In the genomic region with DNA sequence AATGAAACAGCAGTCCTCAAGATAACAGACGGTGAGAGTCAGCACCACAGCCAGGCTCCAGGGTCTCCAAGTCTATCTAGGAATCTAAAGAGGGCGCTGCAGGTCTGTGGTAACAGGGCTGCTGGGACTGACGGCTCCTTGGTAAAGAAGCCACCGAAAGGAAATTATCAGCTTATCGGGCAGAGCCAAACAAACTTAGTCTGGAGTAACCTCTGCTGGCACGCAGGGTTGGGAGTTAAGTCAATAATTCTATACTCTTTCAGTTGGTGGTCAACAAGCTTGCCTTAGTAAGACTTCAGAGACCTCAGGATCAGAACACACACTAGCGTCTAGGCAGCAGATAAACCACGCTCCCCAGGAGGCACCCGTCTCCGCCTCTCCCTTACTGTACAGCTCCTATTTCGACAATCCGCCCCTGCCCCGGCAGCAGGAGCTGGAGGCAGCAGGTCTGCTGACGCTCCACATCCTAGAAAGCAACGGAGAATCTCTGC, we compare ENCODE assay signal across 14 mouse cellular contexts. TPM values are rescaled to one million over a fixed set of nuclear protein-coding genes. Genes with fewer than 3 reads are reported as not detected.
DNase-seq lines count a peak whose midpoint lies in the region; ATAC-seq and TF ChIP-seq lines count a peak whose summit lies in the region.
"Had no signal": no experiment of that assay in that cellular context is flagged by ENCODE, and none has a peak within 500 bp of the region (broad histone marks: within the 10 kb centered on the region; RNA-seq: fewer than 3 reads in every experiment).

No protein-coding gene starts in this region.

- peaks cover 19% of the 10 kb centered on the region for H3K4me1 ChIP-seq in liver, embryonic 15.5 days (replicated peaks)

- H3K4me2 ChIP-seq in liver, embryonic 15.5 days: peak overlapping the region; percentile 33
- H3K4me2 ChIP-seq: hindbrain, embryonic 13.5 days; midbrain, embryonic 11.5 days; neural tube, embryonic 13.5 days had no signal

- TF ChIP-seq CTCF in layer of hippocampus, adult 2 months (conservative IDR thresholded peaks at IDR 0.05): peak; percentile 21

- ATAC-seq in frontal cortex, adult (ENCODE audit: low TSS enrichment): peak; percentile 78; the same call in 1 of the 2 replicates
- peak; percentile 65 for ATAC-seq in liver, embryonic 15.5 days (ENCODE audit: insufficient read depth)

- H3K4me3 ChIP-seq in layer of hippocampus, adult 2 months: no peak overlapping the region
- no peak overlapping the region for H3K4me3 ChIP-seq in liver, embryonic 15.5 days (replicated peaks)
- H3K4me3 ChIP-seq: hindbrain, embryonic 13.5 days; neural tube, embryonic 13.5 days had no signal

- H3K36me3 ChIP-seq in liver, embryonic 15.5 days (replicated peaks): peaks cover 24% of the 10 kb centered on the region; the same call in 1 of the 2 replicates
- H3K36me3 ChIP-seq: G1E had no signal

- no peaks in the 10 kb centered on the region for H3K27me3 ChIP-seq in liver, embryonic 15.5 days
- H3K27me3 ChIP-seq: hindbrain, embryonic 13.5 days; neural tube, embryonic 13.5 days had no signal

- no peak overlapping the region for H3K27ac ChIP-seq in layer of hippocampus, adult 2 months
- no peak overlapping the region for H3K27ac ChIP-seq in liver, embryonic 15.5 days (replicated peaks)
- H3K27ac ChIP-seq: hindbrain, embryonic 13.5 days; neural tube, embryonic 13.5 days had no signal

- H3K9me3 ChIP-seq in liver, embryonic 15.5 days (replicated peaks): no peaks in the 10 kb centered on the region
- H3K9me3 ChIP-seq: G1E; hindbrain, embryonic 13.5 days; neural tube, embryonic 13.5 days had no signal

- no peak for DNase-seq in frontal cortex, postnatal 10 days (ENCODE audit: low spot score in 2 of 2)
- DNase-seq in layer of hippocampus, adult 2 months (ENCODE audit: low spot score in 2 of 2): no peak
- DNase-seq in layer of hippocampus, adult 8-10 months (ENCODE audit: low spot score in 2 of 2): no peak
- peak; percentile 16 for DNase-seq in c-Kit-positive CD71-negative TER-119-negative erythroid progenitor cells, embryonic 14.5 days (ENCODE audit: low read depth)
- DNase-seq in urinary bladder, postnatal 36 days (ENCODE audit: low spot score in 2 of 2): no peak
- DNase-seq in testis, postnatal 14 days (ENCODE audit: low spot score): no peak
- DNase-seq: gastrocnemius, postnatal 10 days; right cerebral cortex, postnatal 14 days had no signal

- WGBS in liver, embryonic 15.5 days (ENCODE audit: insufficient replicate concordance): 21% methylated on average over 15 of the region's 15 CpGs

- H3K9ac ChIP-seq in liver, embryonic 15.5 days: no peak overlapping the region
- H3K9ac ChIP-seq: hindbrain, embryonic 13.5 days; neural tube, embryonic 13.5 days had no signal

RNA-seq across cellular contexts. Expression of a gene that starts 39.6 kb away (rescaled TPM):
- total RNA-seq in layer of hippocampus, adult 2 months (2021): 100 to 1,000 TPM; 113 to 122 TPM
- total RNA-seq in layer of hippocampus, adult 8-10 months (2022): 100 to 1,000 TPM; 114 to 140 (median 119) TPM
- 6.6 and 9.4 TPM in 2 replicates for polyA plus RNA-seq in liver, embryonic 15.5 days (2015; fragmentation: Nextera tagmentation; extraction: Ambion mirVana)
- total RNA-seq: G1E had no signal
- polyA plus RNA-seq: G1E had no signal
